Mouse (Mus musculus): ENCODE measurements at regions not wholly inside any gene's neighbourhood (a gene's known extent, or its start where the extent isn't known, plus 50 kb on each side); places are given as distances from the start of the nearest gene placed in this dataset.

DNA sequence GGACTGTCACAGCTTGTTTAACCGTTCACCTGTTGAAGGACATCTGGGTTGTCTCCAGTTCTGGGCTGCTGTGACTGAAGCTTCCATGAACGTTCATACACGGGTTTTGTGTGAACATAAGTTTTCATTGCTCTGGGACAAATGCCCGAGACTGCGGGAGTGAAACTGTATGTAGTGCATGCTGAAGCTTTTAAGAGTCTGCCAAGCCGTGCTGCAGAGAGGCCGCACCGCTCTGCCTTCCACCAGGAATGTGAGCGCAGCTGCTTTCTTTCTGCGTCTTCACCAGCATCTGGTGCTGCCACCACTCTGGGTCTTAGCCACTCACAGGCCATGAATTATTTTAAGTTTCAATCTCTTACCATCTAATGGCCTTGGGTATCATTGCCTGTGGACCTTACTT is 232.8 kb downstream of the Tgfb2 start:
- no peaks in the 10 kb centered on the region for H3K9me3 ChIP-seq (replicated peaks; ENCODE audit: insufficient read depth, low read length)

DNA sequence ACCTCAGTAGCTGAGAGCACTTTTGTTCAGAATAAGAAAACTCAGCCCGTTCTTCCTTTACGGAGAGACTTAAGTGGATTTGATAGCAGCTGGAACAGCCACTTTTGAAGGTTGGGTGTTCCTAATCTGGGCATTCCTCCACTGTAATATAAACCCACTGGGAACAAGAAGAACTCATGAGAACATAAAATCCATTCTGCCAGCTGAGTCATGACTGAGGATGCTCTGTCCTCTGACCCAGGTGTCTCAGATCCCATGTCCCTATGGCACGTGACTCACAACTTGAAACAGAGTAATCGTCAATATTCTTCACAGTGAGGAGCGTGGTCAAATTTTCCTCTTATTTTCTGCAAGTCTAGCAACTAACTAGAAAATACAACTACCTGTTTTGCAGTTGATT is 240.3 kb downstream of the Tgfb2 start:
- no peaks in the 10 kb centered on the region for H3K9me3 ChIP-seq (replicated peaks; ENCODE audit: insufficient read depth, low read length)
- TF ChIP-seq NELFE (IDR thresholded peaks at IDR 0.05; ENCODE audit: low read depth, low read length): no peak
- no peak overlapping the region for H3K9ac ChIP-seq (ENCODE audit: control insufficient read depth, low read depth, low read length, poor library complexity, severe bottlenecking)
- H3K36me3 ChIP-seq (ENCODE audit: control insufficient read depth in 1 of 2, insufficient read depth in 2 of 2, low read length in 2 of 2): no peaks in the 10 kb centered on the region
- H3K27ac ChIP-seq (ENCODE audit: control insufficient read depth, low read depth, low read length): no peak overlapping the region
- no peaks in the 10 kb centered on the region for H3K27me3 ChIP-seq (ENCODE audit: control insufficient read depth in 1 of 2, insufficient read depth in 2 of 2, low read length in 2 of 2)
- DNase-seq (ENCODE audit: low read depth, low spot score): no peak
- H3K4me1 ChIP-seq (ENCODE audit: control insufficient read depth in 1 of 2, insufficient read depth in 2 of 2, low read length in 2 of 2): no peaks in the 10 kb centered on the region
- H3K79me2 ChIP-seq (ENCODE audit: control insufficient read depth, insufficient read depth, low read length, poor library complexity): no peaks in the 10 kb centered on the region
- H3K4me3 ChIP-seq (ENCODE audit: control insufficient read depth in 1 of 2, insufficient read depth in 1 of 2, low read depth in 2 of 2, low read length in 2 of 2): no peak overlapping the region

More for the DNA sequence above, 232.8 kb downstream of the Tgfb2 start:
- Histone ChIP-seq H3K4me3 (ENCODE audit: control insufficient read depth in 1 of 2, insufficient read depth in 1 of 2, low read depth in 2 of 2, low read length in 2 of 2) (no peak overlapping the region), H3K4me1 (ENCODE audit: control insufficient read depth in 1 of 2, insufficient read depth in 2 of 2, low read length in 2 of 2) (no peaks in the 10 kb centered on the region), H3K36me3 (ENCODE audit: control insufficient read depth in 1 of 2, insufficient read depth in 2 of 2, low read length in 2 of 2) (no peaks in the 10 kb centered on the region), H3K9ac (ENCODE audit: control insufficient read depth, low read depth, low read length, poor library complexity, severe bottlenecking) (no peak overlapping the region), H3K79me2 (ENCODE audit: control insufficient read depth, insufficient read depth, low read length, poor library complexity) (no peaks in the 10 kb centered on the region), H3K27me3 (ENCODE audit: control insufficient read depth in 1 of 2, insufficient read depth in 2 of 2, low read length in 2 of 2) (no peaks in the 10 kb centered on the region), H3K27ac (ENCODE audit: control insufficient read depth, low read depth, low read length) (no peak overlapping the region)
- DNase-seq (ENCODE audit: low read depth, low spot score): no peak
- TF ChIP-seq MAZ (IDR thresholded peaks at IDR 0.05; ENCODE audit: low read depth, low read length) (no peak), ELF1 (IDR thresholded peaks at IDR 0.05; ENCODE audit: low read depth, low read length) (no peak), MEF2A (IDR thresholded peaks at IDR 0.05; ENCODE audit: extremely low read depth, insufficient replicate concordance, low read depth, low read length, poor library complexity, severe bottlenecking) (no peak), SMC3 (IDR thresholded peaks at IDR 0.05; ENCODE audit: low read depth, low read length) (no peak), UBTF (IDR thresholded peaks at IDR 0.05; ENCODE audit: borderline replicate concordance, insufficient read depth, low read depth, low read length) (no peak), NRF1 (IDR thresholded peaks at IDR 0.05; ENCODE audit: insufficient read depth, low read depth, low read length, poor library complexity, severe bottlenecking) (no peak), TAL1 (IDR thresholded peaks at IDR 0.05; ENCODE audit: low read length) (no peak)

DNA sequence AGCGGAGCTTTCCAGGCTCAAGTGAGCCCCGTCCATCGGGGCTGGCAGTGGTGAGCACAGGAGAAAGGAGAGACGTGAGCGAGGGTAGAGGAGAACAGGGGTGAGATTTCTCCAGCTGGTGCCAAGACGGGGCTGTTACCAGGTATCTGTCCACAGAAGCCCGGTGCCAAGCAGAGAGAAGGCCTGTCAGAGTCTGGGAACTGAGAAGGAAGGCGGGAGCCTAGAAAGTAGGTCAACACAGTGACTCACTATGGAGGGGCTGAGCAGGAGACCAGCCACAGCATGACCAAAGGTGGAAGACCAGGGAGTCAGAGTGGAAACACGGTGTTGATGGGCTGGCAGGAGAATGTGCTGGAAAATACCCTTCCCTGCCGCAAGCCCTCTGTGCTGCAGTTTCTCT is 245.0 kb downstream of the Tgfb2 start:
- Histone ChIP-seq H3K4me3 (ENCODE audit: control insufficient read depth in 1 of 2, insufficient read depth in 1 of 2, low read depth in 2 of 2, low read length in 2 of 2) (no peak overlapping the region), H3K27ac (ENCODE audit: control insufficient read depth, low read depth, low read length) (no peak overlapping the region), H3K9me3 (replicated peaks; ENCODE audit: insufficient read depth, low read length) (no peaks in the 10 kb centered on the region), H3K36me3 (ENCODE audit: control insufficient read depth in 1 of 2, insufficient read depth in 2 of 2, low read length in 2 of 2) (no peaks in the 10 kb centered on the region), H3K4me1 (ENCODE audit: control insufficient read depth in 1 of 2, insufficient read depth in 2 of 2, low read length in 2 of 2) (no peaks in the 10 kb centered on the region), H3K27me3 (ENCODE audit: control insufficient read depth in 1 of 2, insufficient read depth in 2 of 2, low read length in 2 of 2) (no peaks in the 10 kb centered on the region), H3K79me2 (ENCODE audit: control insufficient read depth, insufficient read depth, low read length, poor library complexity) (no peaks in the 10 kb centered on the region), H3K9ac (ENCODE audit: control insufficient read depth, low read depth, low read length, poor library complexity, severe bottlenecking) (no peak overlapping the region)
- DNase-seq (ENCODE audit: low read depth, low spot score): no peak
- TF ChIP-seq UBTF (IDR thresholded peaks at IDR 0.05; ENCODE audit: borderline replicate concordance, insufficient read depth, low read depth, low read length) (no peak), E2F4 (IDR thresholded peaks at IDR 0.05; ENCODE audit: borderline replicate concordance, low read depth, low read length) (no peak), SMC3 (IDR thresholded peaks at IDR 0.05; ENCODE audit: low read depth, low read length) (no peak), GABPA (IDR thresholded peaks at IDR 0.05; ENCODE audit: low read depth, low read length) (no peak), ZC3H11A (IDR thresholded peaks at IDR 0.05; ENCODE audit: low read depth, low read length) (no peak), MAFK (IDR thresholded peaks at IDR 0.05; ENCODE audit: borderline replicate concordance, low read depth, low read length) (no peak), NELFE (IDR thresholded peaks at IDR 0.05; ENCODE audit: low read depth, low read length) (no peak), MEF2A (IDR thresholded peaks at IDR 0.05; ENCODE audit: extremely low read depth, insufficient replicate concordance, low read depth, low read length, poor library complexity, severe bottlenecking) (no peak), CHD2 (IDR thresholded peaks at IDR 0.05; ENCODE audit: low read length) (no peak)

Measured in MEL (cell line).